13 mouse cellular contexts compared by ENCODE assay signal in the genomic region with DNA sequence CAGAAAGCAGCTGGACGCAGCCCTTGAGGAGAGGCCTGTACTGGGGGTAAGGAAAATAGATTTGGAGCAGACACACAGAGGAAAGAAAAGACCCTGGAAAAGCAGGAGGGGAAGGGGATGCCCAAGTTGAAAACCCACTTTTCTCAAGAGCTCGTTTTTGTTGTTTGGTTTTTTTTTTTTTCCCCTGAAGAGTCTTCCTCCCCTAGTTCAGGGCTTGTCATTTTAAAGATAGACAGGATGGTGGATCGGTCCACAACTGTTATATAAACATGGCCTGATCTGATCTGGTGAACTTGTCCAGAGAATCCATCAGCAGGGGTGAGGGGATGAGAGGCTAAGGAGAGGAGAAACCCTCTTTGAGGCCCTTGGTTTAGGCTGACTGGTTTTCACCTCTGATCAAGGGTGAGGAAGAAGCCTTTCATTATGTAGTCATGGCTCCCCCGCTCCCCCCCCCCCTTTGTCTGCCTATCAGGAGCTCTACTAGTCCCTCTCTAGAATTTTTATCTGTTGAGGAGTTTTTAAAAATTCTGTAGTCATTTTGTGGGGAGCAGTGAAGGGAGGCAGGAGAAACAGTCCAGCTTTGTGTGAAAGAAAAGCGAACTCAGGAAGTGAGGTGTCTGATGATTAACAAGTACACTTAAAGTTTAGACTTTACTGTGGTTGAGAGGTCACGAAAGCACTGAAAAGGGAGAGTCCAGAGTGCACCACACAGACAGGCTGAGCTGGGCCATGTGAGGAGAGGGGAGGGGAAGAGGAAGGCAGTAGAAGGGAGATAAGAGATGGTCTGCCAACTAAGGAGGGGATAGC. TPM values are rescaled to one million over a fixed set of nuclear protein-coding genes. Genes with fewer than 3 reads are reported as not detected.
A peak's percentile ranks its signal among the peaks of the same experiment; 100 is the strongest.
DNase-seq lines count a peak whose midpoint lies in the region; ATAC-seq and TF ChIP-seq lines count a peak whose summit lies in the region.
"Had no signal": no experiment of that assay in that cellular context is flagged by ENCODE, and none has a peak within 500 bp of the region (broad histone marks: within the 10 kb centered on the region; RNA-seq: fewer than 3 reads in every experiment).

No protein-coding gene starts in this region.

- no peak for DNase-seq in heart, postnatal 25 days (ENCODE audit: low spot score)
- DNase-seq in kidney, postnatal 10 days: peak; percentile 70
- peak; percentile 44 to 73 for DNase-seq in natural killer cell, adult 2 months (ENCODE audit: low spot score in 2 of 2)
- DNase-seq in thymus, adult 18-20 months: no peak
- no peak for DNase-seq in gastrocnemius, postnatal 25 days
- no peak for DNase-seq in right cerebral cortex, postnatal 14 days
- DNase-seq: cerebellum, adult 11 months; midbrain, embryonic 14.5 days had no signal

- no peak for TF ChIP-seq CTCF in embryonic fibroblast, embryonic 13.5 days (IDR thresholded peaks at IDR 0.05; ENCODE audit: borderline replicate concordance, insufficient read depth, low read length)

- H3K4me1 ChIP-seq in heart, embryonic 15.5 days (replicated peaks): peaks cover 27% of the 10 kb centered on the region
- peaks cover 24% of the 10 kb centered on the region for H3K4me1 ChIP-seq in embryonic fibroblast, embryonic 13.5 days (ENCODE audit: control insufficient read depth, insufficient read depth, low read length)

- 0 out of 2 replicates have a peak overlapping the region, but pooled peaks have one; percentile 27 for H3K27ac ChIP-seq in heart, embryonic 15.5 days
- H3K27ac ChIP-seq in embryonic fibroblast, embryonic 13.5 days (ENCODE audit: insufficient read depth, low read length): peak overlapping the region; percentile 89

- WGBS in heart, embryonic 15.5 days: 54% methylated on average over 6 of the region's 6 CpGs

- H3K9ac ChIP-seq in heart, embryonic 15.5 days: no peak overlapping the region

- no peak for ATAC-seq in heart, embryonic 15.5 days (replicated peaks; ENCODE audit: insufficient number of reproducible peaks, insufficient read depth, low FRiP score, low read depth)
- ATAC-seq: forebrain, embryonic 16.5 days had no signal

- intact Hi-C loops in heart, postnatal 25 days (cut with DNase I): loop anchor here (5.0 kb wide), 1 partner anchor 183 kb away; the partner anchor contains the start of gene Plscr4

- H3K36me3 ChIP-seq in heart, embryonic 15.5 days: peaks cover 20% of the 10 kb centered on the region; the same call in 1 of the 2 replicates

- H3K9me3 ChIP-seq in heart, embryonic 15.5 days (replicated peaks): no peaks in the 10 kb centered on the region

- no peaks in the 10 kb centered on the region for H3K27me3 ChIP-seq in heart, embryonic 15.5 days

- no peak for TF ChIP-seq POLR2A in embryonic fibroblast, embryonic 13.5 days (IDR thresholded peaks at IDR 0.05; ENCODE audit: low read depth, low read length)

- no peak overlapping the region for H3K4me2 ChIP-seq in heart, embryonic 15.5 days

- H3K4me3 ChIP-seq in heart, embryonic 15.5 days: no peak overlapping the region
- no peak overlapping the region for H3K4me3 ChIP-seq in embryonic fibroblast, embryonic 13.5 days (ENCODE audit: insufficient read depth, low read length)

RNA-seq across cellular contexts. Expression of gene Plscr2, which starts 1.2 kb away (rescaled TPM):
- 8.5 and 11.5 TPM in 2 replicates for polyA plus RNA-seq in heart, embryonic 15.5 days (2015; fragmentation: Nextera tagmentation; extraction: Ambion mirVana)
- total RNA-seq in heart, postnatal 25 days (2021): 10 to 100 TPM; 24.4 to 26.4 TPM
- 4.8 and 6.7 TPM in 2 replicates for polyA plus RNA-seq in embryonic fibroblast, embryonic 13.5 days (2011; ENCODE audit: insufficient read length, low read depth, missing spikeins)
- total RNA-seq in gastrocnemius, postnatal 25 days (2021): 1 to 10 TPM; 1.3 to 1.5 TPM

RNA-seq across cellular contexts. Expression of gene Plscr1, which starts 24.6 kb away (rescaled TPM):
- 25.0 and 25.2 TPM in 2 replicates for polyA plus RNA-seq in heart, embryonic 15.5 days (2015; fragmentation: Nextera tagmentation; extraction: Ambion mirVana)
- total RNA-seq in heart, postnatal 25 days (2021): 10 to 100 TPM in 1 of 2 experiments, 1 to 10 TPM in 1; 9.6 to 10.8 TPM
- 19.2 and 20.4 TPM in 2 replicates for polyA plus RNA-seq in embryonic fibroblast, embryonic 13.5 days (2011; ENCODE audit: insufficient read length, low read depth, missing spikeins)
- total RNA-seq in gastrocnemius, postnatal 25 days (2021): 1 to 10 TPM in 1 of 2 experiments, under 1 TPM in 1; 0.97 to 1.2 TPM

RNA-seq across cellular contexts. Expression of gene 1700057G04Rik, which starts 35.0 kb away (rescaled TPM):
- not detected in 2 replicates for polyA plus RNA-seq in heart, embryonic 15.5 days (2015; fragmentation: Nextera tagmentation; extraction: Ambion mirVana)
- not detected for total RNA-seq in heart, postnatal 25 days (2021)
- polyA plus RNA-seq in embryonic fibroblast, embryonic 13.5 days (2011; ENCODE audit: insufficient read length, low read depth, missing spikeins): not detected in 2 replicates
- not detected for total RNA-seq in gastrocnemius, postnatal 25 days (2021)
- total RNA-seq: ES-E14; layer of hippocampus, postnatal 25 days had no signal
- polyA plus RNA-seq: forebrain, embryonic 16.5 days; midbrain, embryonic 14.5 days had no signal

Comparison
In these comparisons a context has a peak if more than half of its experiments do, and no peak if none do; other contexts are left out.
1. DNase-seq: peak in kidney, postnatal 10 days (single experiment) and natural killer cell, adult 2 months (2 of 2); none in heart, postnatal 25 days (single experiment), thymus, adult 18-20 months (0 of 2), gastrocnemius, postnatal 25 days (single experiment) and right cerebral cortex, postnatal 14 days (single experiment).
2. RNA of gene Plscr2, which starts 1.2 kb away (total RNA-seq): 24.4 to 26.4 TPM in heart, postnatal 25 days; 1.3 to 1.5 TPM in gastrocnemius, postnatal 25 days; every median in the first group is over 10 times any median in the second.
3. RNA of gene Plscr1, which starts 24.6 kb away (total RNA-seq): 9.6 to 10.8 TPM in heart, postnatal 25 days; 0.97 to 1.2 TPM in gastrocnemius, postnatal 25 days; every median in the first group is over 4 times any median in the second.